Mouse (Mus musculus) testis, adult 2 months (tissue): Measurements from ENCODE around the gene Dock1.

Experiments
- CTCF ChIP-seq: fragments of 200-500 bp; IDR thresholded peaks from 2 replicates; pipeline ENCODE4 v1.5.1; 2012; ENCODE audit warnings: low read depth, mild to moderate bottlenecking, inconsistent platforms, low read length, moderate library complexity; ENCODE audit not compliant: control insufficient read depth, insufficient read depth, insufficient replicate concordance
- POLR2A ChIP-seq: fragments of 200-500 bp; IDR thresholded peaks from 2 replicates; pipeline ENCODE4 v1.6.1; 2012; ENCODE audit warnings: low read depth, mild to moderate bottlenecking, inconsistent platforms, low read length, moderate library complexity; ENCODE audit not compliant: control insufficient read depth

DNA sequence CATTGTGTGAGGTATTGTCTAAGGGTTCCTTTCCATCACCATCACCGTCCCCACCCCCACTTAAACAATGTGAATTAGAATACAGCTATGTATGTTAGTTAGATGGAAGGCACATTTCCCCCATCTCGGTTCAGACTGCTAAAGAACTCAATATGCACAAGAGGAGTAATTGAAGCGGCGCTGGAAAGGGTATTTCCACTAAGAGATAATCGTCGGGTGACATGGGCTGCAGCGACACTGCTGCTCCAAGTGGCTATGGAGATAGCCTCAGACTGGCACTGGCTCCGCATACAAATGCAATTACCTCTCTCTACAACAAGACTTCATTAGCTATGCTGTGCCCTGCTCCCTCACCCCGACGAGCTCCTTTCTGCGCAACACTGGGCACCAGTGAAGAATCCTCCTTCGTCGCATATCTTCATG lies 222.0 kb downstream of the Dock1 start:
- TF ChIP-seq CTCF: no peak
- no peak for TF ChIP-seq POLR2A
